Mouse (Mus musculus): ENCODE measurements at regions not wholly inside any gene's neighbourhood (a gene's known extent, or its start where the extent isn't known, plus 50 kb on each side); places are given as distances from the start of the nearest gene placed in this dataset.

DNA sequence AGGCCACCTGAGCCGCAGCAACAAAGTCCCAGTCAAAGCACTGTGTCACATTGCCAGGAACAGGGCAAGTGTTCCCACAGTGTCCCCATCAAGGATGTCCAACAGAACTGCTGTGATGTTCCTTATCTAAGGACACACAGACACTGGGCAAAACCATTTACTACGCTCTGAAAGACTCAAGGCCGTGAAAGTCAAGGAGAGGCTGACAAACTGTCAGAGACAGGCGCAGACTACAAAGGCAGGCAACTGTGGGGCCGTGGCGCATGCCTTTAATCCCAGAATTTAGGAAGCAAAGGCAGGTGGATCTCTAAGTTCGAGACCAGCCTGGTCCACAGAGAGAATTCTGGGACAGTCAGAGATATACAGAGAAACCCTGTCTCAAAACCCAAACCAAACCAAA lies 96.8 kb upstream of the Slc22a12 start:
- no peak overlapping the region for H3K4me3 ChIP-seq (replicated peaks)
- 81% methylated on average over 7 of the region's 7 CpGs for WGBS
- no peak overlapping the region for H3K27ac ChIP-seq
- H3K36me3 ChIP-seq = no peaks in the 10 kb centered on the region
- peaks cover 6% of the 10 kb centered on the region for H3K27me3 ChIP-seq
- no peak overlapping the region for H3K9ac ChIP-seq
- H3K9me3 ChIP-seq (replicated peaks) = no peaks in the 10 kb centered on the region
- no peak overlapping the region for H3K4me2 ChIP-seq
- no peak for ATAC-seq (replicated peaks; ENCODE audit: low FRiP score)
- no peaks in the 10 kb centered on the region for H3K4me1 ChIP-seq

- Histone ChIP-seq H3K4me1 (peaks cover 6% of the 10 kb centered on the region; the same call in 1 of the 2 replicates), H3K27me3 (no peaks in the 10 kb centered on the region), H3K4me3 (replicated peaks) (no peak overlapping the region), H3K9ac (no peak overlapping the region), H3K9me3 (replicated peaks) (no peaks in the 10 kb centered on the region), H3K27ac (no peak overlapping the region), H3K4me2 (no peak overlapping the region), H3K36me3 (no peaks in the 10 kb centered on the region)
- 34% methylated on average over 10 of the region's 10 CpGs for WGBS
- 0 out of 2 replicates have a peak, but pooled peaks have one; percentile 43 for ATAC-seq (replicated peaks; ENCODE audit: low FRiP score)
Measured at GRCm38 (mm10) chr19:6633400-6633799, 90.6 kb upstream of the Slc22a12 start.

- Histone ChIP-seq H3K27ac (no peak overlapping the region), H3K36me3 (no peaks in the 10 kb centered on the region), H3K27me3 (no peaks in the 10 kb centered on the region), H3K4me3 (replicated peaks) (no peak overlapping the region), H3K9ac (no peak overlapping the region), H3K9me3 (replicated peaks) (no peaks in the 10 kb centered on the region), H3K4me1 (peaks cover 6% of the 10 kb centered on the region; the same call in 1 of the 2 replicates), H3K4me2 (no peak overlapping the region)
- WGBS = 81% methylated on average over 5 of the region's 5 CpGs
- ATAC-seq (replicated peaks; ENCODE audit: low FRiP score) = no peak
Measured at GRCm38 (mm10) chr19:6631817-6632216, 89.0 kb upstream of the Slc22a12 start.

DNA sequence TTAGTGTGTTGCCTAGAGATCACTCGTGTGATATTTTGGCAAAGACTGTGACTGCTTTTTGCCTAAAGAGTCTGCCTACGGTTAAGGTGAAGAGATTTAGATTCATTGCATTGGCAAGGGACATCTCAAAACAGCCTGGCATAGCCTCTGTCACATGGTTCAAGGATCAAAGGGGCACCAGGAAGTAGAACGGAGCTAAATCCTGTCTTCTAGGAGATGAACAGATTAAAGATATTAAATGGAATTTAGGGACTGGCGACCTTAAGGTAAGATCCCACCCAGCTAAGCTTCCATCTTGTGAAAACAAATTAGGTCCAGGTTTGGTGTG lies 87.7 kb upstream of the Slc22a12 start:
- Histone ChIP-seq H3K27me3 (no peaks in the 10 kb centered on the region), H3K9ac (no peak overlapping the region), H3K27ac (no peak overlapping the region), H3K4me2 (no peak overlapping the region), H3K4me3 (replicated peaks) (no peak overlapping the region), H3K9me3 (replicated peaks) (no peaks in the 10 kb centered on the region), H3K4me1 (peaks cover 6% of the 10 kb centered on the region; the same call in 1 of the 2 replicates), H3K36me3 (no peaks in the 10 kb centered on the region)
- no peak for ATAC-seq (replicated peaks; ENCODE audit: low FRiP score)
- 55% methylated on average over 4 of the region's 4 CpGs for WGBS

DNA sequence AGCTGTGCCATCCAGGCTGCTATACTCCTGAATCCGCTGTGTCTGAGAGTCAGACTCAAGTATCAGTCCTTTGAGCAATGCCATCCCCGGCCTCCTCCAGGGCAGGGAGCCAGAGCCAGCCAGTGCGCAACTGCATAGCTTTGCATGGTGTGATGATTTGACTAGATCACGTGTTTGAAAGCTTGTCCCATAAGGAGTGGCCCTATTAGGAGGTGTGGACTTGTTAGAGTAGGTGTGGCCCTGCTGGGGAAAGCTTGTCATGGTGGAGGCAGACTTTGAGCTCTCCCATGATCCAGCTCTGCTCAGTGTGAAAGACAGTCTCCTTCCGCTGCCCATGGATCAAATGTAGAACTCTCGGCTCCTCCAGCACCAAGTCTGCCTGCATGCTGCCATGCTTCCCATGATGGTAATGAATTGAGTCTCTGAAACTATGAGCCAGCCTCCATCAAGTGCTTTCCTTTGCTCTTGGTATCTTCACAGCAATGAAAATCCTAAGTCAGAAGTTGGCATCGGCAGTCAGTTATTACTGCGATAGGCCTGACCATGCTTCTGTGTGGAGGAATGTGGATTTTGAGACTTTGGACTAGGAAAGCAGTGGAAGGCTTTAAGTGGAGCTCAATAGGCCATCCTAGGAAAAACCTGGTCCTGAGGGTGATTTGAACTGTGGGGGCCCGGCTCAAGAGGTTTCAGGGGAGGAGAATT lies 87.2 kb upstream of the Slc22a12 start:
- no peak for ATAC-seq (replicated peaks; ENCODE audit: low FRiP score)
- Histone ChIP-seq H3K9me3 (replicated peaks) (no peaks in the 10 kb centered on the region), H3K4me2 (no peak overlapping the region), H3K4me3 (replicated peaks) (no peak overlapping the region), H3K9ac (no peak overlapping the region), H3K36me3 (no peaks in the 10 kb centered on the region), H3K27me3 (no peaks in the 10 kb centered on the region), H3K4me1 (peaks cover 6% of the 10 kb centered on the region; the same call in 1 of the 2 replicates), H3K27ac (no peak overlapping the region)
- WGBS = 83% methylated on average over 9 of the region's 9 CpGs

DNA sequence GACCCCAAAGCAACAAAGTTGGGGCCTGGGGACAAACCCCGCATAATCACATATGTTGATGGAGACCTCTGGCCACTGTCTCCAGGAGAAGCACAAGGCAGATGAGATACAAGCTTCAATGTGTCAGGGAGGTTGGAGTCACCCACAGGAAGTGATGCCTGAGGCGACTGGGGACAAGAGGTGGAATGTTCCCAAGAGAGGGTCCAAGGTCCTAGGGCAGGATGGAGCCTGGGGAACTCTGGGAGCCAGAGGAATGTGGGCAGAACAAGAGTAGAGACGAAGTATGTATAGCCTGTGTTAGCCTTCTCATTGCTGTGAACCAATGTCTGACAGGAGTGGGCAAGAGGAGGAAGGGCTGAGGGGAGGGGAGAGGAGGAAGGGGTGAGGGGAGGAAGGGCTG lies 82.7 kb upstream of the Slc22a12 start:
- Histone ChIP-seq H3K4me2 (no peak overlapping the region), H3K27ac (no peak overlapping the region), H3K4me3 (replicated peaks) (no peak overlapping the region), H3K4me1 (no peaks in the 10 kb centered on the region), H3K36me3 (no peaks in the 10 kb centered on the region), H3K9me3 (replicated peaks) (no peaks in the 10 kb centered on the region), H3K9ac (no peak overlapping the region), H3K27me3 (no peaks in the 10 kb centered on the region)
- no peak for ATAC-seq (replicated peaks; ENCODE audit: low FRiP score)
- WGBS = 72% methylated on average over 3 of the region's 3 CpGs

DNA sequence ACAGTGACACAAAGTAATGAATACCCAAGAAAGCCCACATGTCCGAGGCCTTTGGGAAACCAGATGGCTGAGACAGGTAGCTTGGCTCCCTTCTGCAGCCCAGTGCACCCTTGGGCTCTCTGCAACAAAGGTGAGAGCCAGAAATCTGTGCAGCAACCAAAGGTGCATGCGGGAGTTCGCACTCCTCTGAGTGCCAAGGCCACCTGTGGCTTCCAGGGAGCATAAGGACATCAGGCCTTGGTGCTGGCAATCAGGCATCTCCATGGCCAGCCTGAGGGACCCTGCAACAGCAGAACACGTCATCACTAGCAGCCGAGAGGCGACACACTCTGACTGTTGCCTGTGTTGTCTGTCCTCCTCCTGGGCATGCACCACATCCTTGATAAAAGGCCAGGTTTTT lies 78.2 kb upstream of the Slc22a12 start:
- no peak for ATAC-seq (replicated peaks; ENCODE audit: low FRiP score)
- 82% methylated on average over 6 of the region's 6 CpGs for WGBS
- Histone ChIP-seq H3K4me3 (replicated peaks) (no peak overlapping the region), H3K27ac (no peak overlapping the region), H3K4me2 (no peak overlapping the region), H3K27me3 (no peaks in the 10 kb centered on the region), H3K9me3 (replicated peaks) (no peaks in the 10 kb centered on the region), H3K36me3 (no peaks in the 10 kb centered on the region), H3K4me1 (no peaks in the 10 kb centered on the region), H3K9ac (no peak overlapping the region)

GRCm38 (mm10) chr19:6619546-6619945 lies 76.7 kb upstream of the Slc22a12 start:
- Histone ChIP-seq H3K4me1 (no peaks in the 10 kb centered on the region), H3K36me3 (no peaks in the 10 kb centered on the region), H3K27ac (no peak overlapping the region), H3K9ac (no peak overlapping the region), H3K27me3 (no peaks in the 10 kb centered on the region), H3K4me2 (no peak overlapping the region), H3K4me3 (replicated peaks) (no peak overlapping the region), H3K9me3 (replicated peaks) (no peaks in the 10 kb centered on the region)
- ATAC-seq (replicated peaks; ENCODE audit: low FRiP score) = no peak
- 81% methylated on average over 6 of the region's 6 CpGs for WGBS

DNA sequence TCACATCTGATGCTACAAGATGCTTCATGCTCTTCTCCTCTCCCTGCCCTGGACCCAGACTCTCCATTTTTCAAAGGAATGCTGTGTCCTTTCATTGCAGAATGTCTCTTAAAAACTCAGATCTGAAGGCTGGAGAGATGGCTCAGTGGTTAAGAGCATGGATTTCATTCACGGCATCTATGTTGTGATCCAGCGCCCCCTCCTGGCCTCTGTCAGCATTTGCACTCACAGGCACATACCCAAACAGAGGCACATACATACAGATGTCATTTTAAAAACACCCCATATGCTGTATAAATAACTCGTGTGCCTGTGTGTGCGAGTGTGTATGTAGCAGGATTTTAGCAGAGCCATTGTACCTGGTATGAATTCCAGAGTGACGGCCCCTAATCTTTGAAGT lies 73.8 kb upstream of the Slc22a12 start:
- Histone ChIP-seq H3K27ac (no peak overlapping the region), H3K27me3 (no peaks in the 10 kb centered on the region), H3K36me3 (no peaks in the 10 kb centered on the region), H3K4me2 (no peak overlapping the region), H3K4me3 (replicated peaks) (no peak overlapping the region), H3K9me3 (replicated peaks) (no peaks in the 10 kb centered on the region), H3K4me1 (no peaks in the 10 kb centered on the region), H3K9ac (no peak overlapping the region)
- WGBS = 84% methylated on average over 5 of the region's 5 CpGs
- ATAC-seq (replicated peaks; ENCODE audit: low FRiP score) = no peak

DNA sequence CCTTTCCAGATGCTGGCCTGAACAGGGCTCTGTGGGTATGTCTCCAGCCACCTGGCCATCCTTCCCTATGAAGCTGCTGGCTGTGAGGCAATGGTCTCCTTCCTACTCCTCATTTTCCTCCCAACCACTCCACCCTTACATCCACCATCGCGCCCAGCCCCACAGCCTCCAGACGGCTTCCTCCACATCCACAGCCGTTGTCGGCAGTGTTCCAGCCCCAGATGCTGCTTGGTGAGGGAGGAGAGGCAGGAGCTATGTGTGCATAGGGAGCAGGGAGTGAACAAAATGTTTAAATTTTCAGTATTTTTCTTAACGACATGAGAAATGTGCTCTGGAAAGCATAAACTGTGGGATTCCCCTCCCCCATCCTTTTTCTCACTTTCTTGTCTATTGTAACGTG lies 69.6 kb upstream of the Slc22a12 start:
- Histone ChIP-seq H3K27me3 (peaks cover 4% of the 10 kb centered on the region; the same call in 1 of the 2 replicates), H3K9ac (no peak overlapping the region), H3K36me3 (no peaks in the 10 kb centered on the region), H3K4me2 (no peak overlapping the region), H3K4me1 (0 out of 2 replicates have a peak, but pooled peaks cover 2% of the 10 kb centered on the region), H3K9me3 (replicated peaks) (no peaks in the 10 kb centered on the region), H3K4me3 (replicated peaks) (no peak overlapping the region), H3K27ac (no peak overlapping the region)
- 63% methylated on average over 7 of the region's 7 CpGs for WGBS
- ATAC-seq (replicated peaks; ENCODE audit: low FRiP score) = no peak

DNA sequence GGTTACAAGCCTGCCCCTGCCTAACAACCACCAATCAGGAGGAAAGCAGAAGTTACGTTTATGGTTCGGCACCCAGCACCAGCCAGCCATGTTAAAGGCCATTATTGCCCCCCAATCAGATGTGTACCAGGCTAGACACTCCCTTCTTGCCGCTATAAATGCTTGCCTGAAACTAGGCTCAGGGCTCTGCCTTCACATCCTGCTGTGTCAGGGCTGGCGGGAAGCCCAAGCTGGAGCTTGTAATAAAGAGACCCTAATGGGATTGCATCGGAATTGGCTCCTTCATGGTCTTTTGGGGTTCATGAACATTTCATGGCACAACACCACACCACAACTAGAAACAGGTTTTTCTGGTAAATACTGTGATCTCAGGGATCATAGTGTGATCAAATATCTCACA lies 69.1 kb upstream of the Slc22a12 start:
- 60% methylated on average over 5 of the region's 5 CpGs for WGBS
- Histone ChIP-seq H3K4me2 (no peak overlapping the region), H3K9me3 (replicated peaks) (no peaks in the 10 kb centered on the region), H3K27ac (no peak overlapping the region), H3K9ac (no peak overlapping the region), H3K36me3 (no peaks in the 10 kb centered on the region), H3K27me3 (peaks cover 4% of the 10 kb centered on the region; the same call in 1 of the 2 replicates), H3K4me1 (0 out of 2 replicates have a peak, but pooled peaks cover 2% of the 10 kb centered on the region), H3K4me3 (replicated peaks) (no peak overlapping the region)
- ATAC-seq (replicated peaks; ENCODE audit: low FRiP score) = no peak

DNA sequence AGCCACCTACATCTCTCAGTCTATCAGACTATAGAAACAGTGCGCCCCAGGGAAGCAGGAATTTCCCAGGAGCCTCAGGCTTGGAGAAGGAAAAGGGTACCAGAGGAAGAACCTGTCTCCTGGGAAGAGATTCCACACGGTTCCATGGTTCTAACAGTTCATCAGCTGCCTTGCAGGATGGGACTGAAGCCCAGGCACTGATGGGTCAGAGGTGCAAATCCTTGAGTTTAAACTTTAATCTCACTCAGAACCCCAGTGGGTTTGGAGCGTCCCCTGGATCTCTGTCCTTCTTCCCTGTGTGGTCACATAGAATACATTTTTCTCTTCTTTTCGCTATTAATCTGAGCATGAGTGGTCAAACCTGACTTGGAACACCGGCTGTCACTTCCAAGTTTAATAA lies 67.9 kb upstream of the Slc22a12 start:
- no peak overlapping the region for H3K9ac ChIP-seq
- peaks cover 4% of the 10 kb centered on the region; the same call in 1 of the 2 replicates for H3K27me3 ChIP-seq
- no peaks in the 10 kb centered on the region for H3K9me3 ChIP-seq (replicated peaks)
- H3K4me3 ChIP-seq (replicated peaks) = no peak overlapping the region
- WGBS = 76% methylated on average over 5 of the region's 5 CpGs
- ATAC-seq (replicated peaks; ENCODE audit: low FRiP score) = no peak
- H3K27ac ChIP-seq = no peak overlapping the region
- 0 out of 2 replicates have a peak, but pooled peaks cover 2% of the 10 kb centered on the region for H3K4me1 ChIP-seq
- no peak overlapping the region for H3K4me2 ChIP-seq
- no peaks in the 10 kb centered on the region for H3K36me3 ChIP-seq

DNA sequence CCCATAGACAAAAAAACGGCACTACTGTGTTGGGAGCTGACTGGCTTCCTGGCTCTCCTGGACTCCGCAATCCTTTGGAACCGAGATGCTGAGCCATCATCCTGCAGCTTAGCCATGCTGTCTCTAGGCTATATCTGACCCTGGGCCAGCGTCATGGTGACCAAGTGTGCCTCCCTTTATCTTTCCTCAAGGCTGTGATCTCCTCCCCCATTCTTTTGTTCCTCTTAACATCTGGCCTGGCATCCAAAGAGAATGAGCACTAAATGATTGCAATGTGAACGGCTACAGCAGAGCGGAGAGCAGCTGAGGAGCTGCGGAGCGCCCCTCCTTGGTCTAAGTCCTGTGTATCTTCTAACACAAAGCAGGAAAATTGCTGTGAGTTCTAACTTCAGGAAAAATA lies 67.2 kb upstream of the Slc22a12 start:
- no peak for ATAC-seq (replicated peaks; ENCODE audit: low FRiP score)
- H3K4me2 ChIP-seq = no peak overlapping the region
- no peaks in the 10 kb centered on the region for H3K36me3 ChIP-seq
- H3K9me3 ChIP-seq (replicated peaks) = no peaks in the 10 kb centered on the region
- 48% methylated on average over 8 of the region's 8 CpGs for WGBS
- no peak overlapping the region for H3K27ac ChIP-seq
- no peak overlapping the region for H3K4me3 ChIP-seq (replicated peaks)
- 0 out of 2 replicates have a peak, but pooled peaks cover 2% of the 10 kb centered on the region for H3K4me1 ChIP-seq
- no peak overlapping the region for H3K9ac ChIP-seq
- H3K27me3 ChIP-seq = peaks cover 4% of the 10 kb centered on the region; the same call in 1 of the 2 replicates
